Mouse (Mus musculus) C2C12 (cell line): Measurements from ENCODE around the gene 6430548M08Rik. TPM values are rescaled to one million over a fixed set of nuclear protein-coding genes. Genes with fewer than 3 reads are reported as not detected.

ENCODE experiments used
- H3K27me3 ChIP-seq: one replicate; pipeline ENCODE4 v1.6.1; 2011; ENCODE audit not compliant: control insufficient read depth, insufficient read depth, insufficient read length
- H3K36me3 ChIP-seq: one replicate; pipeline ENCODE4 v1.6.1; 2011; ENCODE audit not compliant: control insufficient read depth, insufficient read depth
- H3K4me3 ChIP-seq: one replicate; pipeline ENCODE4 v1.5.1; 2011; ENCODE audit warnings: mild to moderate bottlenecking, control low read depth; ENCODE audit not compliant: poor library complexity, insufficient read depth, severe bottlenecking
- H3K79me2 ChIP-seq: one replicate; pipeline ENCODE4 v1.6.1; 2011; ENCODE audit not compliant: control insufficient read depth, insufficient read depth
- H3K79me3 ChIP-seq: one replicate; pipeline ENCODE4 v1.6.1; 2011; ENCODE audit warnings: low read depth, control low read depth
- H3ac ChIP-seq: one replicate; pipeline ENCODE3; 2011; ENCODE audit warnings: low read depth; ENCODE audit not compliant: control insufficient read depth, insufficient read length
- CEBPB ChIP-seq: IDR thresholded peaks from one replicate; pipeline ENCODE4 v1.6.1; 2011; ENCODE audit warnings: low read depth, mild to moderate bottlenecking, control low read depth, moderate library complexity
- CTCF ChIP-seq: IDR thresholded peaks from one replicate; pipeline ENCODE4 v1.5.1; 2011; ENCODE audit not compliant: control insufficient read depth, insufficient read depth, insufficient read length
- FOSL1 ChIP-seq: IDR thresholded peaks from one replicate; pipeline ENCODE4 v1.8.0; 2011; ENCODE audit warnings: mild to moderate bottlenecking, low read length; ENCODE audit not compliant: poor library complexity, insufficient read depth, severe bottlenecking
- MAX ChIP-seq: IDR thresholded peaks from one replicate; pipeline ENCODE4 v1.6.1; 2011; ENCODE audit warnings: mild to moderate bottlenecking, control low read depth
- MYOD1 ChIP-seq: IDR thresholded peaks from one replicate; pipeline ENCODE4 v1.6.1; 2011; ENCODE audit warnings: low read depth; ENCODE audit not compliant: control insufficient read depth, insufficient read length
- MYOG ChIP-seq: IDR thresholded peaks from one replicate; pipeline ENCODE4 v1.6.1; 2011; ENCODE audit not compliant: control insufficient read depth, insufficient read length; ENCODE audit errors: extremely low read depth
- USF1 ChIP-seq: IDR thresholded peaks from one replicate; pipeline ENCODE4 v1.6.1; 2011; ENCODE audit warnings: low read depth, mild to moderate bottlenecking, control low read depth, moderate library complexity
- polyA plus RNA-seq: library from polyadenylated mRNA; unstranded; fragments of >200 nt; fragmentation: generic; extraction: Trizol; gene quantifications from one replicate; pipeline ENCODE4 v1.2.1, GENCODE M21; 2012; ENCODE audit warnings: missing spikeins

Gene 6430548M08Rik
- polyA plus RNA-seq, 1 experiment = 3.5 TPM

DNA sequence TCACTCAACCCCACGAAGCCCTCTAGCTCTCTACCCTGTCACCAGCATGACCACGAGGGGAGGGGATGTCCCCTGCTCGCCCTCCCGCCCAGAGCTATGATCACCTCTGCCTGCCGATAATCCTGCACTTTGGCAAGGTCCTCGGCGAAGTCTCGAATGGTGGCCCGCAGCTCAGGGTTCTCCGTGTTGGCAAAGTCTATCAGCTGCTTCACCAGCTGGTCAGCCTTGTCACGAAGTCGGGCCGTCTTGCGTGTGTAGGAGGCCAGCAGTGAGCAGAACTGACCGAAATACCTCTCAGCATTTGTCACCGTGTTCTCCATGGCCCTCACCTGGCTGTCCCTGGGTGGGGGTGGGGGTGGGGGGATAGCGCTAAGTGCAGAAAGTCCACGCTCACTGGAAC is 60.7 kb downstream of the 6430548M08Rik start:
- Histone ChIP-seq H3K27me3 (no peaks in the 10 kb centered on the region), H3K36me3 (no peaks in the 10 kb centered on the region), H3K79me2 (no peaks in the 10 kb centered on the region), H3ac (no peak overlapping the region), H3K79me3 (no peaks in the 10 kb centered on the region), H3K4me3 (no peak overlapping the region)
- TF ChIP-seq MAX (no peak), USF1 (no peak), MYOD1 (no peak), CTCF (no peak), MYOG (no peak), FOSL1 (no peak), CEBPB (no peak)

DNA sequence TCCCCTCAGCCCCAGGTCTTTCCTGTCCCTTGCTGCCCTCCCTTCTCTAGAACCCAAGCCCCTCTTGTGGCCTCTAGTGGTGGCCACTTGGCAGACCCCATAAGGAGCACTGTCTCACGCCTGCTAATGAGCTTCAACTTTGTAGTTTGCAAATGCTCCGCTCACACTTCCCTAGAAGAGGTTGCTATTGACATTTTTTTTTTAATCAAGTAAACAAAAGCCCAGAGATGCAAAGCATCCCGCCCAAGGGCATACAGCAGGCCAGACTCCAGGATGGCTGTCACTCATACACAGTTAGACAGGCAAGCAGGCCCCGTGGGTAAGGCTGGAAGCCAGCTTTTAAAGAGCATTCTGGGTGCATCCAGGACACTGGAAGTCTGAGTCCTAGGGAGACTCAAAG is 62.7 kb downstream of the 6430548M08Rik start:
- Histone ChIP-seq H3K4me3 (no peak overlapping the region), H3K36me3 (no peaks in the 10 kb centered on the region), H3K79me3 (no peaks in the 10 kb centered on the region), H3K27me3 (no peaks in the 10 kb centered on the region), H3ac (no peak overlapping the region), H3K79me2 (no peaks in the 10 kb centered on the region)
- no peak for TF ChIP-seq FOSL1
- no peak for TF ChIP-seq CEBPB
- no peak for TF ChIP-seq USF1
- TF ChIP-seq MAX = no peak
- TF ChIP-seq MYOD1 = no peak
- TF ChIP-seq CTCF = no peak
- TF ChIP-seq MYOG = no peak

DNA sequence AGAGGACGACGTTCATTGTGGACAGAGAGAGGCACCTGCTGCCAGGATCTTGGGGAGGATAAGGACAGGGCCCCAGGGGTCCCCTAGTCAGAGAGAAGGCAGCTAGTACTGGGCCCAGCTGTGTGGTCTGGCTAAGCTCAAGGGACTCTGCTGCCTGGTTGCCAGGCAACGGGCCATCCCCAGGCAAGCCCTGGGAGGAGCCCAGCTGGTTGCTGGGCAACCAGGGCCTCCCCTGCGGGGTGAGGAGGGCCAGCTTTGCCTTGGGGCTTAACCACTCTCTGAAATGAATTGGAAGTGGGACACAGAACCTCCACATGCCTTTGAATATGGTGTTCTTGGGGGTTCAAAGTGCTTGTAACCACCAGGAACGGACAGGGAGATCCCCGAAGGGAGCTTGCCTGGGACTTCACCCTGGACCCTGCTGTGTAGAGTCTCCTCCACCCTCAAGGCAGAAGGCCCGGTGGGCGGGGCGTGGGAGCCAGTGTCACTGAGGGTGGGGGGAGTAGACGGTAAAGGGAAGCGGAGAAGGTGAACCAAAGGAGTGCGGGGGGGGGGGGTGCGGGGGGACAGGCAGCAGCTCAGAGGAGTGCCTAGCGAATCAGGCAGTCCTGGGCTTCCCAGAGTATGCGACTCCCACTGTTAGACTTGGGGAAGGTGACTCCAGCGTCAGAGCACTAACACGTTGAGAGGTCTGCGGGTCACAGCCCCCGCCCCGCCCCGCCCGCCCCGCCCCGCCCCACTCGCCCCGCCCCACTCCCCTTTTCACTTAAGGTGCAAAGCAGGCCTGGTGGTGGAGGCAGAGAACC is 63.6 kb downstream of the 6430548M08Rik start, which contains the start of gene Fam92b:
Gene Fam92b, minus strand, starts transcription at position 149 of the 806 bp plus-strand sequence.
- Histone ChIP-seq H3K79me3 (no peaks in the 10 kb centered on the region), H3K4me3 (no peak within 1 kb of the TSS), H3K79me2 (no peaks in the 10 kb centered on the region), H3K27me3 (no peaks in the 10 kb centered on the region), H3ac (no peak within 1 kb of the TSS), H3K36me3 (no peaks in the 10 kb centered on the region)
- peak; percentile 4 for TF ChIP-seq MYOD1
- no peak for TF ChIP-seq CTCF

DNA sequence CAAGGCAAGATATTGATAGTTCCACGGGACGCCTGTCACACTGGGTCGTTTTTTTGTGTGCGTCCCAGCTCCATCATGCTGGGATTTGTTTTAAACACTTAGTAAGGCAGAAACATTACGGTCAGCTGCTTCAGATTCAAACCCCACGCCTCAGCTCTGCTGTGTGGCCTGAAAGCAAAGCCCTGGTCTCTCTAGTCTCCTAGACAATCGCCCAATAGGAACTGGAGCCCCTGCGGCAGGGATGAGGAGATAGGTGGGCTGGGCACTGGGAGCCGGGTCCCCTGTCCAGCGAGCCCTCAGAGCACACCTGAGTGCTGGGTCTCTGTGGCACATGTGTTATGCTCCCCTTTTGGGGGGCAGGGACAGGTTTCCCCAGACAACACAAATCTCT is 64.2 kb downstream of the 6430548M08Rik start:
- H3K4me3 ChIP-seq = no peak overlapping the region

DNA sequence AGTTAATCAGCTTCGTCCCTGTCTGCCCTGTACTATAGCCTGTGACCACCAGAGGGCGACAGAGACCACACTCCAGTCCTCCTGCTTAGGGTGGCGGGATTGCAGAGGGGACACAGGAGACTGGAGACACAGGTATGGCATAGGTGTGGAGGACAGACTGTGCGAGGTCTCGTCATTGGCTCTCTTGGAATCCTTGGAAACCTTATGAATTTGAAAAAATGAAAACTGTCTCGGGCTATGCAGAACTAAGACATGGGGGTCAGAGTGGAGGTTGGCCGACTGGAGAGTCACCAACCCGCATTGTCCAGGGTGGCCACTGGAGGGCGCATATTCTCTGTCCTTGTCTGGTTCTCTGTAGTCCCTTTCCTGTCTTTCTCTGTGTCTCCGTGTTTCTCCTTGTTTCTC is 65.1 kb downstream of the 6430548M08Rik start:
- H3ac ChIP-seq = no peak overlapping the region
- no peak overlapping the region for H3K4me3 ChIP-seq
- no peaks in the 10 kb centered on the region for H3K36me3 ChIP-seq
- no peaks in the 10 kb centered on the region for H3K79me3 ChIP-seq
- H3K79me2 ChIP-seq = no peaks in the 10 kb centered on the region
- no peaks in the 10 kb centered on the region for H3K27me3 ChIP-seq
- TF ChIP-seq MYOG (no peak), CEBPB (no peak), FOSL1 (no peak), USF1 (no peak), MYOD1 (no peak), MAX (no peak), CTCF (peak; percentile 76)

More for the DNA sequence above, 64.2 kb downstream of the 6430548M08Rik start:
- no peaks in the 10 kb centered on the region for H3K27me3 ChIP-seq
- no peak overlapping the region for H3ac ChIP-seq
- no peaks in the 10 kb centered on the region for H3K79me2 ChIP-seq
- TF ChIP-seq MYOG (no peak), MAX (no peak), USF1 (no peak), FOSL1 (no peak), CEBPB (no peak), MYOD1 (no peak), CTCF (no peak)
- no peaks in the 10 kb centered on the region for H3K36me3 ChIP-seq
- H3K79me3 ChIP-seq = no peaks in the 10 kb centered on the region

DNA sequence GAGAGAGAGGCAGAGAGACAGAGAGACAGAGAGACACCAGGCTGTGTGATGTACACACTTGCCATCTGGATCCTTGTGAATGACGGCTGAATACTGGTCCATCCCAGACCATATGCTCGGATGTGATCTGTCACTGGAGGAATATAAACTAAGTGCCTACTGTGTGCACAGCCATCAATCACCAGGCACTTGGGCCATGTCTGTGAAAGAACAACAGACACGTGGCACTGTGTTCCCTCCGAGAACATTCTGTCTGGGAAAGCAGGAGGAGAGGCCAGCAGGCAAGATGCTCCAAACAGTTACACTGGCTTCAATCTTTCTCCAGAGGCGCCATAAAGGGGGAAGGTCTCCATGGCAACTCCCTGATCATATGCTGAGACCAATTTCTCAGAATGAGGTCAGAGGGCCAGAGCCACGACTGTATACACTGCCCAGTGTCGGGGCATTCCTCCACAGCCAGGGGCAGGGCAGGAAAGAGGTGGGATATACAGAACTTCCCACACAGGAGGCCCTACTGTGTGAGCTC is 66.6 kb downstream of the 6430548M08Rik start:
- H3K27me3 ChIP-seq = no peaks in the 10 kb centered on the region
- H3K79me3 ChIP-seq = no peaks in the 10 kb centered on the region
- no peaks in the 10 kb centered on the region for H3K36me3 ChIP-seq
- H3ac ChIP-seq = no peak overlapping the region
- TF ChIP-seq MYOG (no peak), MAX (no peak), MYOD1 (no peak), CTCF (no peak), CEBPB (no peak), FOSL1 (no peak)
- no peak overlapping the region for H3K4me3 ChIP-seq
- no peaks in the 10 kb centered on the region for H3K79me2 ChIP-seq
